Mouse (Mus musculus): ENCODE data around the gene Nell1.

- TF ChIP-seq EP300 (IDR thresholded peaks at IDR 0.05; ENCODE audit: low read depth) (no peak), CTCF (IDR thresholded peaks at IDR 0.05; ENCODE audit: low read depth) (no peak)
These were observed 37.8 kb upstream of the Nell1 start for GRCm38 (mm10) chr7:49936821-49937220.
